Mouse (Mus musculus) myocyte (in vitro differentiated cells): ENCODE data around the gene Snurf. TPM values are rescaled to one million over a fixed set of nuclear protein-coding genes. Genes with fewer than 3 reads are reported as not detected.
A peak's percentile ranks its signal among the peaks of the same experiment; 100 is the strongest.

Experiments
- H3K27me3 ChIP-seq: one replicate; pipeline ENCODE4 v1.6.1; 2011; ENCODE audit not compliant: control insufficient read depth, insufficient read depth, insufficient read length
- H3K36me3 ChIP-seq: one replicate; pipeline ENCODE4 v1.6.1; 2011; ENCODE audit not compliant: control insufficient read depth, insufficient read depth
- H3K4me2 ChIP-seq: one replicate; pipeline ENCODE4 v1.6.1; 2011; ENCODE audit warnings: low read depth, control low read depth
- H3K4me3 ChIP-seq: one replicate; pipeline ENCODE4 v1.5.1; 2011; ENCODE audit warnings: mild to moderate bottlenecking, control low read depth, moderate library complexity
- H3K79me2 ChIP-seq: one replicate; pipeline ENCODE4 v1.6.1; 2011; ENCODE audit not compliant: control insufficient read depth, insufficient read depth
- H3ac ChIP-seq: one replicate; pipeline ENCODE4 v1.6.1; 2011; ENCODE audit not compliant: control insufficient read depth, insufficient read length
- CEBPB ChIP-seq: IDR thresholded peaks from 2 replicates; pipeline ENCODE4 v1.6.1; 2011; ENCODE audit warnings: mild to moderate bottlenecking, moderate library complexity; ENCODE audit not compliant: poor library complexity, insufficient read depth, severe bottlenecking
- E2F4 ChIP-seq: IDR thresholded peaks from one replicate; pipeline ENCODE4 v1.6.1; 2011; ENCODE audit warnings: mild to moderate bottlenecking, control low read depth, moderate library complexity; ENCODE audit not compliant: insufficient read depth
- MAX ChIP-seq: IDR thresholded peaks from one replicate; pipeline ENCODE4 v1.6.1; 2011; ENCODE audit warnings: low read depth, mild to moderate bottlenecking, control low read depth
- MYOD1 ChIP-seq, 3 experiments: IDR thresholded peaks; one replicate each; pipeline ENCODE4 v1.6.1; 2011; ENCODE audit warnings: control low read depth in 2 of 3, low read depth in 2 of 3, mild to moderate bottlenecking in 2 of 3, moderate library complexity in 1 of 3; ENCODE audit not compliant: insufficient read length in 2 of 3, control insufficient read depth in 1 of 3
- MYOG ChIP-seq, 3 experiments: IDR thresholded peaks; one replicate each; pipeline ENCODE4 v1.6.1; 2011; ENCODE audit warnings: control low read depth in 2 of 3, low read depth in 2 of 3, mild to moderate bottlenecking in 2 of 3; ENCODE audit not compliant: insufficient read length in 2 of 3, control insufficient read depth in 1 of 3, insufficient read depth in 1 of 3
- POLR2A ChIP-seq: IDR thresholded peaks from one replicate; pipeline ENCODE4 v1.6.1; 2011; ENCODE audit warnings: low read depth, mild to moderate bottlenecking, control low read depth, moderate library complexity; ENCODE audit not compliant: insufficient read length
- POLR2AphosphoS2 ChIP-seq: IDR thresholded peaks from one replicate; pipeline ENCODE4 v1.6.1; 2011; ENCODE audit warnings: low read depth, control low read depth; ENCODE audit not compliant: insufficient read length
- REST ChIP-seq: IDR thresholded peaks from one replicate; pipeline ENCODE4 v1.6.1; 2011; ENCODE audit warnings: mild to moderate bottlenecking, control low read depth, moderate library complexity; ENCODE audit not compliant: insufficient read depth, insufficient read length
- SRF ChIP-seq: IDR thresholded peaks from one replicate; pipeline ENCODE4 v1.6.1; 2011; ENCODE audit warnings: low read depth; ENCODE audit not compliant: control insufficient read depth, insufficient read length
- TCF12 ChIP-seq: IDR thresholded peaks from one replicate; pipeline ENCODE4 v1.6.1; 2011; ENCODE audit warnings: mild to moderate bottlenecking, control low read depth; ENCODE audit not compliant: poor library complexity, insufficient read depth, severe bottlenecking
- TCF3 ChIP-seq: IDR thresholded peaks from one replicate; pipeline ENCODE4 v1.6.1; 2011; ENCODE audit warnings: low read depth, control low read depth; ENCODE audit not compliant: insufficient read length
- USF1 ChIP-seq: IDR thresholded peaks from one replicate; pipeline ENCODE4 v1.6.1; 2011; ENCODE audit warnings: low read depth, mild to moderate bottlenecking, control low read depth, moderate library complexity
- polyA plus RNA-seq: library from polyadenylated mRNA; unstranded; fragments of >200 nt; fragmentation: generic; extraction: Trizol; gene quantifications from one replicate; pipeline ENCODE4 v1.2.1, GENCODE M21; 2012; ENCODE audit warnings: missing spikeins

The Snurf gene
- polyA plus RNA-seq, 1 experiment: not detected

DNA sequence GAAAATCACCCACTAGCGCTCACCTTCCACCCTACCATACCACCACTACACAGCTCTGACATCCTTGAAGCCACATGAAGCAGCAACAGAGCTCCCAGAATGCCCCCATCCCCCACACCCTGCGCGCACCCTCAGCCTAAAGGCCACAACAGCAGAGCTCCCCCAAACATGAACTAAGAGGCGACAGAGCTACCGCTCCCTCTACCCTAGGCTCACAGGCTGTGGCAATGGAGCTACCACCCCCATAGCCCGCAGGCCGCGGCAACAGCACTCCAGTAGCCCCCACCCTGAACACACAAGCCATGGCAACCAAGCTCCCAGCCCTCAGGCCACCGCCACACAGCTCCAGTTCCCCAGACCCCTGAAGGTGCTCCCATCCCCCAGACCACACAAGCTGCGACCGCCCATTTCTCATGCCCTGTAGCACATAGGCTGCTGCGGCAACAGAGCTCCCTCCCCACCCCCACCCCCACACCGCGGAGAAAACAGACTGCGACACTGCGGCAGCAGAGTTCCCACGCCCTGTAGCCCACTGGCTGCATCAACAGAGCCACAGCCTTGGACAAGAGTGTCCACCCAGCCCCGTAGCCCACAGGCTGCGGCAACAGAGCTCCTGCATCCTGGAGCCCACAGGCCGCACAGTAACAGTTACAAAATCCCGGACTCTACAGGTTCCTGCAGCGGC is 786 bp downstream of the Snurf start:
- no peaks in the 10 kb centered on the region for H3K36me3 ChIP-seq
- H3K4me3 ChIP-seq: peak overlapping the region; percentile 35
- peak overlapping the region; percentile 48 for H3K4me2 ChIP-seq
- H3K27me3 ChIP-seq: no peaks in the 10 kb centered on the region
- no peak overlapping the region for H3ac ChIP-seq
- no peaks in the 10 kb centered on the region for H3K79me2 ChIP-seq
- no peak for TF ChIP-seq SRF
- TF ChIP-seq MYOG (IDR thresholded peaks at IDR 0.05; ENCODE audit: control insufficient read depth in 1 of 3, insufficient read depth in 1 of 3, insufficient read length in 2 of 3, low read depth in 2 of 3): no peak
- TF ChIP-seq MAX: no peak
- no peak for TF ChIP-seq TCF3
- no peak for TF ChIP-seq REST
- no peak for TF ChIP-seq CEBPB
- TF ChIP-seq MYOD1 (IDR thresholded peaks at IDR 0.05; ENCODE audit: control insufficient read depth in 1 of 3, insufficient read length in 2 of 3, low read depth in 2 of 3): no peak
- TF ChIP-seq E2F4: no peak
- TF ChIP-seq USF1: no peak
- TF ChIP-seq POLR2A: no peak
- TF ChIP-seq TCF12: no peak
- TF ChIP-seq POLR2AphosphoS2: no peak

DNA sequence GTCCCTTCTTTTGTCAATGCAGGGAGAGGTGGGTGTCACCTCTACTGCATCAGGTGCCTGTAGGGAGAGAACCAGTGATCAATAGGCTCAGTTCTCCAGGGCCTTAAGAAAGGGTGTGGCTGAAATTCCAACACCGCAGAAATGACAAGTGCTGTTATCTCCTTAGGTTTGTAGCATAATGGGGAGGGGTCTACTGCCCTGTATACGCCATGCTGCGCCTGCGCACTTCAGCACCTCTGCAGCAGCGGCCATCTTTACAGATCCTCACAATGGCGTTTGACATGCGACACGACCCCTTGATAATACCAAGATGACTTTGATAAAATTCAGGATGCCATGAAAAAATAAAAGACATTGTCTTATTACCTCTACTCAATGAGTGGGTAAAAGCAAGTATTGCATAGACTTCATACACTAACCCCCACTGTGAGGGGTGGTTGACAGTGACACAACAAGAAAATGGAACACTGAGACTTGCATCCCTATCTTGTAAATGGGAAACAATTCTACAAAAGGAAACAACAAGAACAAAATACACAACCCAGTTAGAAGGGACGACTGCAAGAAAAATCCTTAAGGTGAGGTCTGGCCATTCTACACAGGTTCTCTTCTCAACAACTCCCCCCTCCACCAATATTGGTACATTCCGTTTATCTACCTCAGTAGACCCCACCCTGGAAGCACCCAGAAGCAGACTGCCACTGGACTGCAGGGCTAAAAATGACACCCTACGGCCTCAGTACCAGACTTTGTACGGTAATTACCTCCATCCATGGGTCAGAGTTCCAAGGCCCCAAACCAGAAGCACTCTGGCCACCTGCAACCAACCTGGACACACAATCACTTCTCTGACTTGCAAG is 1.6 kb downstream of the Snurf start:
- Histone ChIP-seq H3ac (no peak overlapping the region), H3K4me2 (peak overlapping the region; percentile 18), H3K36me3 (no peaks in the 10 kb centered on the region), H3K4me3 (peak overlapping the region; percentile 35), H3K79me2 (no peaks in the 10 kb centered on the region), H3K27me3 (no peaks in the 10 kb centered on the region)
- TF ChIP-seq TCF12 (no peak), MYOD1 (IDR thresholded peaks at IDR 0.05; ENCODE audit: control insufficient read depth in 1 of 3, insufficient read length in 2 of 3, low read depth in 2 of 3) (no peak), MYOG (IDR thresholded peaks at IDR 0.05; ENCODE audit: control insufficient read depth in 1 of 3, insufficient read depth in 1 of 3, insufficient read length in 2 of 3, low read depth in 2 of 3) (no peak), E2F4 (no peak), MAX (no peak), TCF3 (no peak), CEBPB (no peak), REST (no peak), POLR2A (no peak), USF1 (no peak), POLR2AphosphoS2 (no peak), SRF (no peak)

- Histone ChIP-seq H3K4me3 (no peak overlapping the region), H3K27me3 (no peaks in the 10 kb centered on the region), H3K4me2 (no peak overlapping the region), H3K36me3 (no peaks in the 10 kb centered on the region), H3ac (no peak overlapping the region), H3K79me2 (no peaks in the 10 kb centered on the region)
- no peak for TF ChIP-seq REST
- TF ChIP-seq TCF12: no peak
- TF ChIP-seq MYOD1 (IDR thresholded peaks at IDR 0.05; ENCODE audit: control insufficient read depth in 1 of 3, insufficient read length in 2 of 3, low read depth in 2 of 3): no peak
- TF ChIP-seq SRF: no peak
- TF ChIP-seq CEBPB: no peak
- TF ChIP-seq POLR2A: no peak
These were observed 26.2 kb downstream of the Snurf start for GRCm38 (mm10) chr7:59978646-59979045.

Other genes with a start within 250 kb of the Snurf start
- gene Gm38393, start within 50 bp of the Snurf start, polyA plus RNA-seq: 0.14 TPM
- 25.9 TPM for gene Snrpn, start 135.2 kb upstream of the Snurf start, polyA plus RNA-seq